Mouse (Mus musculus) MEL (cell line): ENCODE data around the gene Fndc9. TPM values are rescaled to one million over a fixed set of nuclear protein-coding genes. Genes with fewer than 3 reads are reported as not detected.

ENCODE experiments used
- DNase-seq: peaks from one replicate; pipeline ENCODE4 v3.0.0; 2011; ENCODE audit warnings: low read depth, low spot score
- H3K27ac ChIP-seq: 2 replicates; pipeline ENCODE4 v1.5.1; 2012; ENCODE audit warnings: low read depth, mild to moderate bottlenecking, control low read depth, low read length, moderate library complexity; ENCODE audit not compliant: control insufficient read depth
- H3K27me3 ChIP-seq, 2 experiments: fragments of 150-350 bp in 1 of 2; sonication (generic) in 1 of 2; 2 replicates each; pipeline ENCODE4 v1.6.1; 2012; ENCODE audit warnings: low read length in 2 of 2, mild to moderate bottlenecking in 2 of 2, improper control_type of control experiment in 1 of 2, moderate library complexity in 1 of 2; ENCODE audit not compliant: insufficient read depth in 2 of 2, control insufficient read depth in 1 of 2
- H3K36me3 ChIP-seq, 2 experiments: 2 replicates each; pipeline ENCODE4 v1.6.1; 2012 to 2014; ENCODE audit warnings: low read length in 2 of 2, improper control_type of control experiment in 1 of 2, inconsistent platforms in 1 of 2, mild to moderate bottlenecking in 1 of 2; ENCODE audit not compliant: insufficient read depth in 2 of 2, control insufficient read depth in 1 of 2
- H3K4me1 ChIP-seq, 2 experiments: fragments of 150-350 bp in 1 of 2; sonication (generic) in 1 of 2; 2 replicates each; pipeline ENCODE4 v1.6.1; 2012; ENCODE audit warnings: low read length in 2 of 2, improper control_type of control experiment in 1 of 2, mild to moderate bottlenecking in 1 of 2; ENCODE audit not compliant: insufficient read depth in 2 of 2, control insufficient read depth in 1 of 2
- H3K4me3 ChIP-seq, 2 experiments: fragments of 150-350 bp in 1 of 2; sonication (generic) in 1 of 2; 2 replicates each; pipeline ENCODE4 v1.5.1; 2012; ENCODE audit warnings: low read depth in 2 of 2, low read length in 2 of 2, mild to moderate bottlenecking in 2 of 2, moderate library complexity in 2 of 2, control low read depth in 1 of 2, improper control_type of control experiment in 1 of 2; ENCODE audit not compliant: control insufficient read depth in 1 of 2, insufficient read depth in 1 of 2
- H3K79me2 ChIP-seq: 2 replicates; pipeline ENCODE4 v1.6.1; 2012; ENCODE audit warnings: mild to moderate bottlenecking, low read length, moderate library complexity; ENCODE audit not compliant: control insufficient read depth, poor library complexity, insufficient read depth
- H3K9ac ChIP-seq: 2 replicates; pipeline ENCODE4 v1.6.1; 2012; ENCODE audit warnings: low read depth, mild to moderate bottlenecking, control low read depth, low read length, moderate library complexity; ENCODE audit not compliant: control insufficient read depth, poor library complexity, severe bottlenecking
- H3K9me3 ChIP-seq: fragments of 150-350 bp; sonication (generic); replicated peaks from 2 replicates; pipeline ENCODE4 v1.6.1; 2012; ENCODE audit warnings: mild to moderate bottlenecking, low read length, improper control_type of control experiment, moderate library complexity; ENCODE audit not compliant: insufficient read depth
- CHD1 ChIP-seq: IDR thresholded peaks from 2 replicates; pipeline ENCODE4 v1.6.1; 2012; ENCODE audit warnings: low read depth, mild to moderate bottlenecking, inconsistent platforms, low read length, improper control_type of control experiment
- CTCF ChIP-seq, 3 experiments: IDR thresholded peaks in 2 of 3; conservative IDR thresholded peaks in 1 of 3; 2 replicates each; pipeline ENCODE4 v1.5.1; 2011 to 2012; ENCODE audit warnings: low read length in 3 of 3, low read depth in 2 of 3, mild to moderate bottlenecking in 2 of 3, improper control_type of control experiment in 1 of 3, inconsistent platforms in 1 of 3, mixed read lengths in 1 of 3, moderate library complexity in 1 of 3; ENCODE audit not compliant: control insufficient read depth in 1 of 3, insufficient read depth in 1 of 3, poor library complexity in 1 of 3, severe bottlenecking in 1 of 3
- E2F4 ChIP-seq: IDR thresholded peaks from 2 replicates; pipeline ENCODE4 v1.6.1; 2011; ENCODE audit warnings: low read depth, low read length, improper control_type of control experiment, borderline replicate concordance
- ELF1 ChIP-seq: IDR thresholded peaks from 2 replicates; pipeline ENCODE4 v1.6.1; 2014; ENCODE audit warnings: low read depth, mild to moderate bottlenecking, inconsistent platforms, low read length, improper control_type of control experiment, moderate library complexity
- ETS1 ChIP-seq: IDR thresholded peaks from 2 replicates; pipeline ENCODE4 v1.6.1; 2012; ENCODE audit warnings: low read depth, mild to moderate bottlenecking, inconsistent platforms, low read length, improper control_type of control experiment, moderate library complexity
- HCFC1 ChIP-seq: IDR thresholded peaks from 2 replicates; pipeline ENCODE4 v1.6.1; 2012; ENCODE audit warnings: low read depth, mild to moderate bottlenecking, inconsistent platforms, low read length, improper control_type of control experiment, moderate library complexity
- MAFK ChIP-seq: IDR thresholded peaks from 2 replicates; pipeline ENCODE4 v1.6.1; 2011; ENCODE audit warnings: low read depth, mild to moderate bottlenecking, low read length, improper control_type of control experiment, borderline replicate concordance
- MAX ChIP-seq: IDR thresholded peaks from 2 replicates; pipeline ENCODE4 v1.6.1; 2011; ENCODE audit warnings: low read length, improper control_type of control experiment
- MAZ ChIP-seq: IDR thresholded peaks from 2 replicates; pipeline ENCODE4 v1.6.1; 2012; ENCODE audit warnings: low read depth, mild to moderate bottlenecking, inconsistent platforms, low read length, improper control_type of control experiment
- MYC ChIP-seq: IDR thresholded peaks from 2 replicates; pipeline ENCODE4 v1.6.1; 2011; ENCODE audit warnings: low read depth, mild to moderate bottlenecking, low read length, improper control_type of control experiment, moderate library complexity
- NELFE ChIP-seq: IDR thresholded peaks from 2 replicates; pipeline ENCODE4 v1.6.1; 2011; ENCODE audit warnings: low read depth, low read length, improper control_type of control experiment
- NRF1 ChIP-seq: IDR thresholded peaks from 2 replicates; pipeline ENCODE4 v1.6.1; 2014; ENCODE audit warnings: low read depth, mild to moderate bottlenecking, inconsistent platforms, low read length, improper control_type of control experiment, moderate library complexity; ENCODE audit not compliant: poor library complexity, insufficient read depth, severe bottlenecking
- POLR2AphosphoS2 ChIP-seq: IDR thresholded peaks from 2 replicates; pipeline ENCODE4 v1.6.1; 2011; ENCODE audit warnings: low read length, improper control_type of control experiment
- POLR2AphosphoS5 ChIP-seq: IDR thresholded peaks from 2 replicates; pipeline ENCODE4 v1.6.1; 2012; ENCODE audit warnings: low read depth, borderline replicate concordance, mild to moderate bottlenecking, inconsistent platforms, low read length, moderate library complexity, mixed read lengths
- RAD21 ChIP-seq: IDR thresholded peaks from 2 replicates; pipeline ENCODE4 v1.6.1; 2011; ENCODE audit warnings: mild to moderate bottlenecking, low read depth, low read length, improper control_type of control experiment
- RCOR1 ChIP-seq: IDR thresholded peaks from 2 replicates; pipeline ENCODE4 v1.6.1; 2012; ENCODE audit warnings: low read depth, mild to moderate bottlenecking, inconsistent platforms, low read length, improper control_type of control experiment
- SMC3 ChIP-seq: IDR thresholded peaks from 2 replicates; pipeline ENCODE4 v1.6.1; 2011; ENCODE audit warnings: low read depth, low read length, improper control_type of control experiment
- TAL1 ChIP-seq: IDR thresholded peaks from 2 replicates; pipeline ENCODE4 v1.6.1; 2012; ENCODE audit warnings: mild to moderate bottlenecking, inconsistent platforms, low read length, moderate library complexity, mixed read lengths
- TBP ChIP-seq: IDR thresholded peaks from 2 replicates; pipeline ENCODE4 v1.8.0; 2011; ENCODE audit warnings: low read depth, low read length, improper control_type of control experiment
- TCF12 ChIP-seq: IDR thresholded peaks from 2 replicates; pipeline ENCODE4 v1.6.1; 2014; ENCODE audit warnings: low read depth, mild to moderate bottlenecking, inconsistent platforms, low read length, improper control_type of control experiment, moderate library complexity
- USF1 ChIP-seq: IDR thresholded peaks from 2 replicates; pipeline ENCODE4 v1.6.1; 2014; ENCODE audit warnings: low read depth, mild to moderate bottlenecking, inconsistent platforms, low read length, improper control_type of control experiment, moderate library complexity
- USF2 ChIP-seq, 2 experiments: IDR thresholded peaks; 2 replicates each; pipeline ENCODE4 v1.6.1; 2011 to 2012; ENCODE audit warnings: improper control_type of control experiment in 2 of 2, low read length in 2 of 2, borderline replicate concordance in 1 of 2, inconsistent platforms in 1 of 2, low read depth in 1 of 2, mild to moderate bottlenecking in 1 of 2; ENCODE audit not compliant: insufficient read depth in 1 of 2
- ZC3H11A ChIP-seq: IDR thresholded peaks from 2 replicates; pipeline ENCODE4 v1.6.1; 2012; ENCODE audit warnings: low read depth, mild to moderate bottlenecking, inconsistent platforms, low read length, improper control_type of control experiment
- ZKSCAN1 ChIP-seq: IDR thresholded peaks from 2 replicates; pipeline ENCODE4 v1.6.1; 2012; ENCODE audit warnings: low read depth, mild to moderate bottlenecking, inconsistent platforms, low read length, improper control_type of control experiment, moderate library complexity
- ZMIZ1 ChIP-seq: IDR thresholded peaks from 2 replicates; pipeline ENCODE4 v1.6.1; 2012; ENCODE audit warnings: low read depth, mild to moderate bottlenecking, inconsistent platforms, low read length, improper control_type of control experiment, moderate library complexity
- ZNF384 ChIP-seq: IDR thresholded peaks from 2 replicates; pipeline ENCODE4 v1.6.1; 2012; ENCODE audit warnings: low read depth, mild to moderate bottlenecking, inconsistent platforms, low read length, improper control_type of control experiment
- polyA plus RNA-seq, 2 experiments: library from polyadenylated mRNA; stranded (reverse) in 1 of 2; unstranded in 1 of 2; fragments of >175 nt in 1 of 2; fragments of >200 nt in 1 of 2; gene quantifications; 2 replicates each; pipeline versions ENCODE4 v1.2.1 to v1.2.4; 2012; ENCODE audit warnings: low replicate concordance in 2 of 2, low read depth in 1 of 2; ENCODE audit not compliant: insufficient read length in 2 of 2, insufficient read depth in 1 of 2, missing spikeins in 1 of 2
- total RNA-seq: library from RNA; depleted of rRNA; stranded (reverse); fragments of 300-350 nt; gene quantifications from 2 replicates; pipeline ENCODE4 v1.2.3, GENCODE M21; 2012

The Fndc9 gene
- total and polyA plus RNA-seq, 3 experiments = 0.08 to 0.35 TPM; not detected in 1

- no peaks in the 10 kb centered on the region for H3K27me3 ChIP-seq
- DNase-seq = peak; percentile 40
- H3K4me3 ChIP-seq = no peak overlapping the region
- H3K36me3 ChIP-seq = peaks cover 0 to 17% of the 10 kb centered on the region in 2 experiments; a peak in 3 of 4 replicates
- peaks cover 17 to 20% of the 10 kb centered on the region in 2 experiments for H3K4me1 ChIP-seq
- H3K9ac ChIP-seq = no peak overlapping the region
- H3K27ac ChIP-seq = no peak overlapping the region
- H3K79me2 ChIP-seq = no peaks in the 10 kb centered on the region
- H3K9me3 ChIP-seq = no peaks in the 10 kb centered on the region
- TF ChIP-seq NRF1 = no peak
- TF ChIP-seq ZMIZ1 = no peak
- no peak for TF ChIP-seq CTCF (IDR thresholded peaks at IDR 0.05 in 2 of 3, conservative IDR thresholded peaks at IDR 0.05 in 1 of 3; ENCODE audit: control insufficient read depth in 1 of 3, insufficient read depth in 1 of 3, low read depth in 2 of 3, low read length in 3 of 3, poor library complexity in 1 of 3, severe bottlenecking in 1 of 3)
- TF ChIP-seq RAD21 = no peak
- no peak for TF ChIP-seq ZC3H11A
- no peak for TF ChIP-seq MAFK
- no peak for TF ChIP-seq ZNF384
- TF ChIP-seq USF1 = no peak
- no peak for TF ChIP-seq MAZ
Observed at GRCm38 (mm10) chr11:46245926-46246325, 10.6 kb downstream of the Fndc9 start.

DNA sequence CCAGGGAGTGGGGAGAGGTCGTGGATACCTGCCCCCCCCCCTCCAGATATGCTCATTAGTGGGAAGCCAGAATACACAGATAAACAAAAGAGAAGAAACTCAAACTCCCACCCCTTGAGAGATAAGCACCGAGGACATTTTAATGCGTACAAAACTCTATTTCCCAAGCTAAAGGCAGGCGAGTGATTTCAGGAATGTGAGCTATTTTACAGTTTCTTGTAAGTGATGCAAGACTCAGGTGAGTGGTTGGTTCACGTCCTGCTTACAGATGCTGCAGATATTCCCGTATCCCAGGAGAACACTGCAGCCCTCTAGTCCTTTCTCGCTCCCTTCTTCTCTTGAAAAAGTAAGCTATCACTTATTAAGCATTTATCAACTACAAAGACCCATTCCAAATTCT lies 11.1 kb downstream of the Fndc9 start:
- Histone ChIP-seq H3K4me3 (no peak overlapping the region), H3K79me2 (no peaks in the 10 kb centered on the region), H3K36me3 (peaks cover 0 to 14% of the 10 kb centered on the region in 2 experiments; a peak in 3 of 4 replicates)
- DNase-seq = peak; percentile 23
- no peak for TF ChIP-seq USF2 (IDR thresholded peaks at IDR 0.05; ENCODE audit: borderline replicate concordance in 1 of 2, insufficient read depth in 1 of 2, low read depth in 1 of 2, low read length in 2 of 2)
- TF ChIP-seq TBP = no peak
- no peak for TF ChIP-seq SMC3
- 0 out of 2 replicates have a peak, but pooled peaks have one; percentile 11 for TF ChIP-seq ETS1
- TF ChIP-seq TCF12 = no peak
- TF ChIP-seq, all 39 proteins: peak for 1
- H3K9me3 ChIP-seq = no peaks in the 10 kb centered on the region
- no peak overlapping the region for H3K27ac ChIP-seq
- peaks cover 15 to 17% of the 10 kb centered on the region in 2 experiments for H3K4me1 ChIP-seq
- H3K9ac ChIP-seq = no peak overlapping the region
- H3K27me3 ChIP-seq = no peaks in the 10 kb centered on the region

GRCm38 (mm10) chr11:46248352-46248751 lies 13.0 kb downstream of the Fndc9 start:
- TF ChIP-seq HCFC1 (no peak), ELF1 (no peak), POLR2AphosphoS2 (no peak), MAX (no peak), ZMIZ1 (no peak), CHD1 (no peak), MAZ (no peak), CTCF (IDR thresholded peaks at IDR 0.05 in 2 of 3, conservative IDR thresholded peaks at IDR 0.05 in 1 of 3; ENCODE audit: control insufficient read depth in 1 of 3, insufficient read depth in 1 of 3, low read depth in 2 of 3, low read length in 3 of 3, poor library complexity in 1 of 3, severe bottlenecking in 1 of 3) (no peak), RCOR1 (no peak), NELFE (no peak), USF1 (no peak), POLR2AphosphoS5 (no peak), ZKSCAN1 (no peak), TAL1 (no peak), E2F4 (no peak), MYC (no peak)
- DNase-seq = no peak
- peaks cover 0 to 5% of the 10 kb centered on the region in 2 experiments; a peak in 3 of 4 replicates for H3K36me3 ChIP-seq

More at GRCm38 (mm10) chr11:46248352-46248751, 13.0 kb downstream of the Fndc9 start:
- H3K27me3 ChIP-seq = no peaks in the 10 kb centered on the region
- H3K27ac ChIP-seq = no peak overlapping the region
- no peak overlapping the region for H3K9ac ChIP-seq
- no peaks in the 10 kb centered on the region for H3K9me3 ChIP-seq
- H3K4me3 ChIP-seq = no peak overlapping the region
- H3K4me1 ChIP-seq = peaks cover 7 to 8% of the 10 kb centered on the region in 2 experiments
- no peaks in the 10 kb centered on the region for H3K79me2 ChIP-seq
